Mouse (Mus musculus): Measurements from ENCODE around the gene Teddm1a.

DNA sequence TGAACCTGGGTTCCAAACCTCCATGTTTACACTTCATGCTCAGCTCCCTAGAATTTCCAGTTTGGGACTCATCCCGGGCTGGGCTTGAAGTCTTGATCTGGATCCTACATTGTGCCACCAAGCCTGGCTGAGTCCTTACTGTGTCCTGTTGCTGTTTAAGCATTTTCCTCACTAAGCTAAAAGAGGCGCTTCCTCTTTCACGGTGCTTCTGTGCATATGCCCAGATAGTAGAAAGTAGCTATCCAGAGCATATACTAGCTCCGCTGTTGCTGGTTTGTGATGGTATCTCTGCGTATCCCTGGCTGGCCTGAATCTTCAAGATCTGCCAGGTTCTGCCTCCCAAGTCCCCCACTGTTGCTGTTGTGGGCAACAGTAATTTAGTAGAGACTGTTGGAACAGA is 18.9 kb downstream of the Teddm1a start:
- TF ChIP-seq CTCF (IDR thresholded peaks at IDR 0.05; ENCODE audit: low read depth) = no peak
- no peak for TF ChIP-seq EP300 (IDR thresholded peaks at IDR 0.05; ENCODE audit: low read depth)
